Mouse (Mus musculus): ENCODE results near the gene Rinl.

Rinl gene

GRCm38 (mm10) chr7:28809401-28810089, 20.8 kb downstream of the Rinl start:
- no peak for DNase-seq (ENCODE audit: low spot score)

- DNase-seq (ENCODE audit: low spot score), result peak; percentile 100
These were observed 21.6 kb downstream of the Rinl start for GRCm38 (mm10) chr7:28810107-28811066.

DNA sequence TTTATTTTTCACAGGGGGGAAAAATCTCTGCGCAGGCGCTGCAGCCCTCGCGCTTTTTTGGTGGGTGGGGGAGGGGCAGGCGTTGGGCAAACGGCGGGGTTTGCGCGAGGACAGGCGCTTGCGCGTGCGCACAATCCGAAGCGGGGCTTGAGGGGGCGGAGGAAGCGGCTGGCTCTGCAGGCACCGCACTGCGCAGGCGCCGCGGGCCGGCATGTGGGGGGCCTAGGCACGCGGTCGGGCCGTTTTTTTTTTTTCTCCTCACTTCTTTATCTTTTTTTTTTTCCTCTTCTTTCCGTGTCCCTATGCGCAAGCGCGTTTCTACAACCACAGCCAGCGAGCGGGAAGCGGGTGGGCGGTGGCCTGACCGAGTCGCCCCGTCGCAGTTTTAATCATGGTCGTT, 22.5 kb downstream of the Rinl start:
- DNase-seq (ENCODE audit: low spot score), result peak; percentile 75

GRCm38 (mm10) chr7:28811640-28812275, 23.0 kb downstream of the Rinl start:
- DNase-seq (ENCODE audit: low spot score), result no peak

- DNase-seq (ENCODE audit: low spot score), result no peak
These were observed 23.7 kb downstream of the Rinl start for GRCm38 (mm10) chr7:28812436-28812835.

- DNase-seq (ENCODE audit: low spot score), result no peak
These were observed 24.2 kb downstream of the Rinl start for GRCm38 (mm10) chr7:28812949-28813348.

GRCm38 (mm10) chr7:28814306-28815034, 25.7 kb downstream of the Rinl start:
- DNase-seq (ENCODE audit: low spot score), result no peak

DNA sequence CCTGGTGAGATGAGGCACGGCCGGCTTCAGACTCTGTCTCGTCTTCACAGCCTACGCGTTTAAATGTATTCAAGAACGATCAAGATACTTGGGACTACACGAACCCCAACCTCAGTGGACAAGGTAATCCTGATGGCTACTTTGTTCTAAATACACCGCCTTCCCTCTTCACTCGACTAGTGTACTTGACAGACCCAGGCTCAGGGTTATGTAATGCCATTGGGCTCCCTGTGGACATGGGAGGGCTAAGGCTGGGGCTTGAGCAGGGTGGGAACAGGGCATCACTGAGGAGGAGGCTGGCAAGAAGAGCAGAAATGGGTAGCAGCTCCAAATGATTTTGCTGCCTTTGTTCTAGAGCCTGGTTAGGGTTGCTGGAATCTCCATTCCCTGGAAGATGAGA, 26.5 kb downstream of the Rinl start:
- DNase-seq (ENCODE audit: low spot score), result no peak

DNA sequence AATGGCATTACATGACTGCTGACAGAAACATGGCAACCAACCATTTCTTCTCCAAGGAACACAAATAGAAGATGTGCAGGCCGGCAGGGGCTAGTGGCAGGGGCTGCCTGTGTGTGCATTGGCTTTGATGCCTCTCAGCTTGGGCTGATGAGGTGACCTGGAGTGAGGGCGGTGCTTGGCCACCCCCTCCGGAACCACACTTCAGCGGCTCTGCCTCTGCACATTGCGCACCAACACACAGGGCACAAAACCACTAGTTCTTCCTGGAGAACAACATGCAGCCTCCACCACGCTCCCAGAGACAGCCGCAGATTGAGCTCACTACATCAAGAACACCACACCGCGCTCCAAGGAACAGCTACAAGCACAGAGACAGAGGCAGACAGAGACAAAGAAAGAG, 27.4 kb downstream of the Rinl start:
- DNase-seq (ENCODE audit: low spot score), result no peak

- DNase-seq (ENCODE audit: low spot score), result no peak
These were observed 28.2 kb downstream of the Rinl start for GRCm38 (mm10) chr7:28816920-28817319.

GRCm38 (mm10) chr7:28817524-28817923, 28.8 kb downstream of the Rinl start:
- no peak for DNase-seq (ENCODE audit: low spot score)

DNA sequence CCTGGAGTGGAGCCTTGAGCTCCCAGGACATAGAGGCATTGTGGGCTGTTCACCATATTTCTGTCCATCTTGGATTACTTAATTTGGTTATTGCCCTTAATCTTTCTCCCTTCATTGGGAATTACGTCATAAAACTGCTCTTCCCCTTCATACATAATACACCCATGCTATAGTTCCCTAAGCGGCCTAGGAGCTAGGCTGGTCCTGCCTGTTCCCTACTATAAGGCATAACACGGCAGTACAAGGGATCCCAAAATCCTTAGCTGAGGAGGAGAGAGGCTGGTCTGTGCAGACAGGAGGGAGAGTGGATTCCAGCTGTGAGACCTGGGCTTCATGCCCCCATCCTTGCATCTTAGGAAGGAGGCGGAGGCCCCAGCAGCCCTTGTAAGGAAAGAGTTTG, 29.2 kb downstream of the Rinl start:
- DNase-seq (ENCODE audit: low spot score), result no peak

GRCm38 (mm10) chr7:28818436-28818835, 29.7 kb downstream of the Rinl start:
- no peak for DNase-seq (ENCODE audit: low spot score)

- no peak for DNase-seq (ENCODE audit: low spot score)
These were observed 30.2 kb downstream of the Rinl start for GRCm38 (mm10) chr7:28818861-28819452.

DNA sequence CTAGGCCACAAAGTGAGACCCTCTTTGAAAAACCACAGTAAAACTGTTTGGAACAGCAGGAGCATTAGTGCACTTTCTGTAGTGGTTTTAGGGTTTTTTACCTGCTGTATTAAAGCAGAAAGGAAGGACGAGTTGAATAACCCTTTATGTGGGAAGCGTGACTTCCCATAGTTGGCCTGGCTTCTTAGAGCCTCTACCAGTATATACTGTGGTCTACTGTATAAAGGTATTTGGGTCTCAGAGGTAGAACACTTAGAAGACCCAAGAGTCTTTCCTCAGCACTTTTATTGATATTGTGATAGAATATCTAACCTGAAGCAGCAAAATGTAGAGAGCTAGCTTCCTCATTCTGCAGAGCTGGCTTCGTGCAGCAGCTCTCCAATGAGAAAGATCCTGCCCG, 30.8 kb downstream of the Rinl start:
- no peak for DNase-seq (ENCODE audit: low spot score)

DNA sequence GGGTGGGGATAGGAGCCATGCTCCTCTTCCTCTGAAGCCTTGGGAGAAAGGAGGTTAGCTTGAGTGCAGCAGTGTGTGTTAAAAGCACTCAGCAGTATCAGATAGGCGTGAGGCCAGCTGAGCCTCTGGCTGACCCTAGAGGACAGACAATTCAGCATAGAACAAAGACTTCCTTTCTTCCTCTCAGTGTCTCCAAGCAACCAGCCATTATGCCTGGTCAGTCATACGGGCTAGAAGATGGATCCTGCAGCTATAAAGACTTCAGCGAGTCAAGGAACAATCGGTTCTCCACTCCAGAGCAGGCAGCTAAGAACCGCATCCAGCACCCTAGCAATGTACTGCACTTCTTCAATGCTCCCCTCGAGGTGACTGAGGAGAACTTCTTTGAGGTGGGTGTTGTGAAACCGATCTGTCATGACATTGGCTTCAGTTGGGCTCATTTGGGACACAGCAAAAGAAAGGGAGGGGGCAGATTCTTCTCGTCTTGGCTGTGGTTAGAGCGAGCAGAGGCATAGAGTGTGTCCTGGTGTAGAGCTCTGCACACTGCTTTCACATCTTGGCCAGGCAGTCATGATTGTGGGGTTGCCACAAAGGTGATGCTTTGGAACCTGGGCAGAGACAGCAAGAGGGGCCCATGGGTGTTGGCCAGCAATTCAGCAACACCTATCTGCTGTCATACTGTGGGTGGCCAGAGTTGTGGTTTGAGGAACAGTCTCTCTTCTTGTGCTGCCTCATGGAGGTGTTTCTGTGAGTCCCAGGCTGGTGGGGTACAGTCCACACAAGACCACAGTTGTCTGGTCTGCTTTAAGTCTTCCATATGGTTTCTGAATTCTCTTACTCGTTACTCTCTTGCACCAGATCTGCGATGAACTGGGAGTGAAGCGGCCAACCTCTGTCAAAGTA, 31.8 kb downstream of the Rinl start:
- no peak for DNase-seq (ENCODE audit: low spot score)

DNA sequence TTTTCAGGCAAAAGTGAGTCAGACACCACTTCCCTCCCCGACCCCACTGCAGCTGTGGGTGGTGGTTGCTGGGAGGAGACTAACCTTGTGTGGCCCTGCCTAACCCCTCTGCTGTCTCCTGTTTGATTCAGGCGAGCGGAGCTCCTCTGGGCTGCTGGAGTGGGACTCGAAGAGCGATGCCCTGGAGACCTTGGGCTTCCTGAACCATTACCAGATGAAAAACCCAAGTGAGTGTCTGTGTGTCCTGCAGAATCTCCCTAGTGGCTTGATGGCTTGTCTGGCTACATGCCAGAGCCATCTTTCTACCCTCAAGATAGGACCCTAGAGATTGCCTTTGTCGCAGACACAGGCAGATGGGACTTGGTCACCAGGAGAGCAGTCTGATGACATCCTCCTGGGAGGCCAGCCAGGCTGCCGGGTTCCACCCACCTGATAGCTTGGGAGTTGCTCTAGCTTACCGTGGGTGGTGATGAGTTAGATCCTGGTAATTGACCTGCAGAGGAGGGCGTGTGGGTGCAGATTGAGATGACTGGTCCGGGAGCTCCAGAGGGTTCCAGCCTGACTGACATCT, 32.6 kb downstream of the Rinl start:
- DNase-seq (ENCODE audit: low spot score), result no peak

DNA sequence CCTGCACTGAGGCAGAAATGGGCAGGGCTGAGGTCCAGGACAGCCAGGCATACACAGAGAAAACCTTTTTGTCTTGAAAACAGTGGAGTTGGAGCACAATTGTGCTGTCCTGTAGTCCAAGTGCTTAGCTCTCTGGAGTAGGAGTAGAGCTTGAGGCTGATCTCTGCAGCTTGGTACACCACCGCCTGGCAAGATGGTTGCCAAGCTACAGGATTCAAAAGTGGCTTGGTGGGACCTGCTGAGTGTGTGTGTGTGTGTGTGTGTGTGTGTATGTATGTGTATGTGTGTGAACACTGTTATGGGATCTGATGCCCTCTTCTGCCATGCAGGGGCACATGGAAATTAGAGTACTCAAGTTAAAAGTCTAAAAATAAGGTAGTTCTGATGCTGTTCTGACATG, 33.8 kb downstream of the Rinl start:
- DNase-seq (ENCODE audit: low spot score), result no peak

DNA sequence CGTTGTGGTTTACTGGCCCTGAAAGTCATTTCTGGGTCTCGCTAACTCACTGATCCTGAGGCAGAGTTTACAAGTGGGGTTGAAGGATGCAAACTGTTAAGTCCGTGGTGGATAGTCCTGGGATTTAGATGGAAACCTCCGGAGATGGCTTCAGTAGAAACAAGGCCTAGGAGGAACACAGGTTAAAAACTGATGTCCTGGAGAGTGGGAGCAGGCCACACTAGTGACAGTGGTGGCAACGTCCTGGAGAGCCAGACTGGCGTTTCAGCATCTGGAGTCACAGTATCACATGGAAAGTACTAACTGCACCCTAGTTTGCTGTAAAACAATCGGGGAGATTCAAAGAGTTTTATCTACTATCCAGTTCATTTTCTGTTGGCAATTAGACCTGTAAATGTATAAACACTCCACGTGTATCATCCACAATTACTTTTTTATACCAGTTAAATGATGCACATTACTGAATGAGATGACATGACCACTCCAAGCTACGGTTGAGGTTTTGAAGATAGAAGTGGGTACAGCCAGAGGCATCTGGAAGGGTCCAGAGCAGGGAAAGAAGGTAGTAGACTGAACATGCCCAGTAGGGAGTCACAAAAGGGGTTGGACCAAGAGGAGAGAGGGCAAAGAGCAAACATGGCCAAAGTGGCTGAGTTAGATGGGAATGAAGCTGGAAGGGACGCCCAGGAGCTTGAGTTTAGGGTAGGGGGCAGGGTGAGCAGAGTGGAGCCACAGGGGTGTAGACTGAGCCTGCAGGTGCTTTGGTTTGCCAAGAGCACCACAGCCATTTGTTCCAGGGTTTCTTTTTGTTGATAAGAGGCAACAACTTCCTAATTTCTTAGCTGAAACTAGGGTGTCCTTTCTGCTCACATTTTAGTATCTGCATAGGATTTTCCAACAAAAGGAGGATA, 34.5 kb downstream of the Rinl start:
- DNase-seq (ENCODE audit: low spot score), result no peak
